Mouse (Mus musculus) left cerebral cortex, postnatal 4 days (tissue): ENCODE measurements around the gene Ctxn1. TPM values are rescaled to one million over a fixed set of nuclear protein-coding genes. Genes with fewer than 3 reads are reported as not detected.
A peak's percentile ranks its signal among the peaks of the same experiment; 100 is the strongest.
"Not testable (repeated sequence)": the region's sequence is repeated elsewhere in the genome, so short reads cannot be mapped to it uniquely, and the experiment has no call there.

ENCODE experiments used
- DNase-seq: peaks from one replicate; pipeline ENCODE4 v3.0.0-alpha.2; 2022
- intact Hi-C: fragments of 180-260 bp; cut with DNase I; formaldehyde crosslinking; loops from one replicate; pipeline ENCODE4 v1.15.1; 2025
- total RNA-seq, 2 experiments: library from RNA; stranded (reverse); gene quantifications; 2 replicates each; pipeline ENCODE4 v1.2.3; 2021

Gene Ctxn1
- 100 to 1,000 TPM; 421 to 425 TPM for total RNA-seq

GRCm38 (mm10) chr8:4259125-4259804 is at the start of gene Ctxn1:
Gene Ctxn1 (minus strand): TSS chr8:4259274.
- DNase-seq, result peak; percentile 97
- intact Hi-C loops, result no loop called here

- intact Hi-C loops, result no loop called here
These were observed 46.8 kb upstream of the Ctxn1 start for GRCm38 (mm10) chr8:4305838-4306237.

DNA sequence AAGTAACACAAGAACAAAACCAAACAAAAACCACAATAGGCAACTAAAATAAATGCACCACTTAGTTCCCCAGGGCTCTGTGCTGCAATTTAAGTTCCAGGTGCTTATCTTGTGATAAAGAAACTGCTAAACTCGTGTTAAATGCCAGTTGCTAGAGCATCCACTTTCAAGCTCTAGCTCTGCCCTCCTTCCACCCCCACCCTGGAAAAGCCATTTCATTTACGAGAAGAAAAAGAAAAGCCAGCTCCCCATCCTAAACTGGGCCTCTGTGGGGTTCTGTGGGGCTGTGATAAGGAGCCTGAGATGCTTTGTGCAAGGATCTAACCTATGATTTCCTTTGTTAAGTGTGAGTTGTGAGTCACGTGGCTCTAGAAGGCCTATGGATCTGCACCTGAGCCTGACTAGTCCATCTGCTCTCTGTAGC is 45.1 kb upstream of the Ctxn1 start:
- DNase-seq, result no peak
- intact Hi-C loops, result no loop called here

More at GRCm38 (mm10) chr8:4305838-4306237, 46.8 kb upstream of the Ctxn1 start:
- no peak for DNase-seq

- intact Hi-C loops, result no loop called here
- DNase-seq, result no peak
These were observed 38.7 kb upstream of the Ctxn1 start for GRCm38 (mm10) chr8:4297822-4298221.

DNA sequence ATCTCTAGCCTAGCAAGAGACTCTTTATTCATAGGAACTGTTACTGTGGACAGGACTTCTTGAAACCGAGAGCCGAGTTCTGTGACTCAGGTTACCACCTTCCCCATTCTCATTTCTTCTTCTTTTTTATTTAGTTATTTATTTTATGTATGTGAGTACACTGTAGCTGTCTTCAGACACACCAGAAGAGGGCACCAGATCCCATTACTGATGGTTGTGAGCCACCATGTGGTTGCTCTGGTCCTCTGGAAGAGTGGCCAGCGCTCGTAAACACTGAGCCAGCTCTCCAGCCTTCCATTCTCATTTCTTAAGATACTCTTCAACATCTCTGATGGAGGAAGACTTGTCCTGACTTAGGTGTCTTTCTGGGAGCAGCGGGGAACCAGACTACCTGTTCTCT is 33.7 kb upstream of the Ctxn1 start:
- intact Hi-C loops, result no loop called here

DNA sequence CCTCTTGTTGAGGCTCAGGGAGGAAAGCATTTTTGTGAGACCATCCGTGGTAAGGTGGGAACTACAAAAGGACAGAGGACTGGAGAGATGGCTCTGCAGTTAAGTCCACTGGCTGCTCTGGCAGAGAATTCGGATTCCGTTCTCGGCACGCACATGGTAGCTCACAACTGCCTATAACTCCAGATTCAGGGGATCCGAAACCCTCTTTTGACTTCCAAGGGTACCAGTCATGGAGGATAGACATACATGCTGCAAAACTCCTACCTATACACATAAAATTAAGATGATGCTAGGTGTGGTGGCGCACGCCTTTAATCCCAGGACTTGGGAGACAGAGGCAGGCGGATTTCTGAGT is 17.0 kb upstream of the Ctxn1 start:
- DNase-seq, result no peak
- intact Hi-C loops, result no loop called here

More for the DNA sequence above, 33.7 kb upstream of the Ctxn1 start:
- no peak for DNase-seq

DNA sequence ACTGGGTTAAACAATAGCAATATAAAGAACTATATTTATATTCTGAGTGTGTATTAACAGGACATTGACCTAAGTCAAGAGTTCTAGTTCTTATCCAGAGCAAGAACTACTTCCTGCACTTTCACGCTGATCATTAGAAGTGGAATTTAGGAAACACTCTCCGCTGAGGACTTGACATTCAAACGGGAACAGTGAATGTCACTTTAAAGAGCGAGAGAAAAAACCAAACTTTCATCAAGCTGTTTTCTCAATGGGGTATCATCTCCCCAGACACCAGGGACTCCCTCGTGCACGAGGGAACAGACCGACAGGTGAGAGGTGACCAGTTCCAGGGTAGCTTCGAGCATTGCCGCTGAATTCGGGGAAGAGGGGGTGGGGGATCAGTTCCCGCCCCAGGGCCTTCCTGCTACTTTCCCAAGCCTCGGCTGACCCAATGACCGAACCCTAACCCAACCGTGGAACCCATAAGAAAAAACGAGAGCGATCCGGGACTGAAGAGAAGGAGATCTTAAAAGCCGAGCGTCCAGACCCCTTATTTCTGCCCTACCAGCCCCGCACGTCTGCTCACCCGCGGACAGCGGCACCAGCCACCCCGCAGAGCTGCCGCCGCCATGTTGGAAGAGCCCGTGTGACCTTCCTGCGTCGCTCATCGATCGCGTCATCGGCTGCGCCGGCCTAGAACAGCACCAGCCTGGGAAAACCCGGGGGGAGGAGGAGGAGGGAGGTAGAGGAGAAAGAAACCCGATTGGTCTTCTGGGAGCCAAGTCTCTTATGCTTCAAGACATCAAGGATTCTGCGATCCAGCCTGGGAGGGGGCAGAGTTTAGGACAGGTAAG is 16.4 kb upstream of the Ctxn1 start, which contains the start of gene Timm44:
Timm44 (minus strand) TSS at position 639 of the 836 bp plus-strand sequence.
- peak; percentile 98 for DNase-seq
- intact Hi-C loops, result no loop called here

- intact Hi-C loops, result no loop called here
- DNase-seq, result no peak
These were observed 10.5 kb upstream of the Ctxn1 start for GRCm38 (mm10) chr8:4269609-4270008.

DNA sequence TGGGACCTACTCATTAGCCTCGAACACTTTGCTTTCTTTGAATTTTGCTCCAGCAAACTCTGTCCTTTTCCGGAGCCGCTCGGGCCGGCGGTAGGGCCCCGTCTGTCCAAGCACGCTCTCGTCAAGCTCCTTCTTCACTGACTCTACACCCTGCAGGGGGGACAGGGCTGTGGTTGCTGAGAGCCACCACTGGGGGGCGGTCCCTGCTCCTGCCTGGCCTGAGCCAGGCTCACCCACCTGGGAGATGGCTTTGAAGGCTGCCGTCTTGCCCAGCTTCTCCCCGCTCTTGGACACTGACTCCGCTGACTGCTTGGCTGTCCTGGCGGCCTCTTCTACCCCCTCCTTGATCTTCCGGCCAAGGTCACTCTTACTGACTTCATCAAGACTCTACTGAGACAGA is 8.6 kb upstream of the Ctxn1 start:
- no peak for DNase-seq
- intact Hi-C loops, result no loop called here

DNA sequence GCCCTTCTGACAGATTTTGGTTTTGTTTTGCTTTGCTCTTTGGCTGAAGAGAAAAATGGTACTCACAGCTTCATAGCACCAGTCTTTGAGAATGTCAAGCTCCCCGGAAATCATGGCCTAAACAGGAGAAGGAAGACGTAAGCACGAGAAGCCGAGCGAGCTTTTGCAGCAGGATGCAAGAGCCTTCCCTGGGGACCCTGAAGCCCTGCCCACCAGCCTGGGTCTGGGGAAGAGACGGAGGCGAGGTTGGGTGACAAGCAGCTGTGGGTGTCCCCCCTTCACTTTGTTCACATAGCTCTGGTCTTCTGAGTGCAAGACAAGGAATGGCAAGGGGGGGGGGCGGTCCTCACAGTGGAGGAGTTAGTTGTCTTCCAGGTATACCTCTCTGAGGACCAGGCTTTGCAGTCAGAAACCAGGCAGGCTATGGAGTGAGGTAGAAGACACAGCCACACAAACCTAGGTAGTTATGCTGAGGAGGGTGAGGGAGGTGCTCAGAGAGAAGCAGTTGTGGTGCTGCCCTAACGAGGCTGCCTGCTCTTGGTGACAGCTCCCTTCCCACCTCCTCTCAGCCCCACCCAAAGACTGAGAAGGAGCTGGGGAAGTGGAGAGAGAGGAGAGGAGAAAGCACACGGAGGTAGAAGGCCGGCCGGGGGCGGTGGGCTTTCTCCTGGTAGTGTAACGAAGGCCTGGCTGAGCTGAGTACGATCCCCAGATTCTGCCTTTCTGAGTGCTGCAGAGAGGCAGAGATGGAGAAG is 6.3 kb upstream of the Ctxn1 start:
- intact Hi-C loops, result no loop called here
- no peak for DNase-seq

GRCm38 (mm10) chr8:4263105-4263791 is 4.2 kb upstream of the Ctxn1 start:
- intact Hi-C loops, result no loop called here
- no peak for DNase-seq

DNA sequence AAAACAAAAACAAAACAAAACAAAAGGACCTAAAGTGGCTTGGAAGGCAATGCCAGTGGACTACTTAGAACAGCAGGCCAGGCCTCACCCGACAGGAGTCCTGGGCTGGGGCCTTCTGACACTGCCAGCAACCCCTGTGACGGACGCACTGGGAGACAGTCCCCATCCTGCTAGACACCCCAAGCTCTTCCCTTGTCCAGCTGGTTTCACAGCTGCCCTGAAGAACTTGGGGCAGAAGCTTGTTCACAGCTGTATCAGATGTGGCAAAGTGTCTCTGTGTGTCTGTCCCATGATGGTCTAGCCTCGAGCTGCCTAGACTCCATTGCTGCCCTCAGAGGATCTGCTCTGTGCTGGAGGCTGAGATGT is 714 bp upstream of the Ctxn1 start:
- no peak for DNase-seq
- intact Hi-C loops, result no loop called here

DNA sequence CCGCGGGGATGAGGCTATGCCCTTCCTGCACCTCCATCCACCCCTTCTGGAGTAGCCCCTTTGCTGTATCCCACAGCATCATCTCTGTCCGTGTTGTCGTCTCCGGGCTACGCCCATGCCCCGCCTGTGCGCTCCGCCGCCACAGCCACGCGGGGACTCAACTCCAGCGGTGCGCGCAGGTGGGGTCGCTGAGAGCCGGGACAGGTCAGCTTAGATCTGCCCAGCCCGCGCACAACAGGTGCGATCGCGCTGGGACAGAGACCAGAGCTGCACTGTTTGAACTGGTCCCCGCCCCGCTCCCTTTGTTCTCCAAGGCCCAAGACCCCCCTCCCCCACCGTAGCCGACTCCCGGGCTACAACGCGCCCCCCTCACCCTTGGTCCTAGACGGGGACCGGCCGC is 396 bp downstream of the Ctxn1 start:
- no peak for DNase-seq
- intact Hi-C loops, result no loop called here

GRCm38 (mm10) chr8:4258233-4258632 is 841 bp downstream of the Ctxn1 start:
- DNase-seq, result peak; percentile 91
- intact Hi-C loops, result no loop called here

DNA sequence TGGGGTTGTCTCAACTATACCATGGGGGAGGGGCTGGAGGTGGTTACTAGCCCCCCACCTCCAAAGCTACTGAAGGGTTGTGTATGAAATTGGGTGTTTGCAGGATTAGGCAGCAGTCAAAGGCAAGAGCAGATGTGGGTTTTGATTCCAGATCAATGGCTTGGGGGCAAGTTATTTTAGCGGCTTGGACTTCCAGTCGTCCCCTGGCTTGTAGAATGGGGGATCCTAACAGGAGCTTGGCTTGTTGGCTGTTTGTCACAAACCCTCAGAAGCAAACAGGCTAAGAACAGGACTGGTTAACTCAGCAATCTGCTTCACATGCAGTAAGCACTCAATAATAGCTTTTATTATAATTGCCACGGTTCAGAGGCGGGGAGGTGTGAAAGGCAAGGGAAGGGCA is 1.7 kb downstream of the Ctxn1 start:
- intact Hi-C loops, result no loop called here
- DNase-seq, result no peak

DNA sequence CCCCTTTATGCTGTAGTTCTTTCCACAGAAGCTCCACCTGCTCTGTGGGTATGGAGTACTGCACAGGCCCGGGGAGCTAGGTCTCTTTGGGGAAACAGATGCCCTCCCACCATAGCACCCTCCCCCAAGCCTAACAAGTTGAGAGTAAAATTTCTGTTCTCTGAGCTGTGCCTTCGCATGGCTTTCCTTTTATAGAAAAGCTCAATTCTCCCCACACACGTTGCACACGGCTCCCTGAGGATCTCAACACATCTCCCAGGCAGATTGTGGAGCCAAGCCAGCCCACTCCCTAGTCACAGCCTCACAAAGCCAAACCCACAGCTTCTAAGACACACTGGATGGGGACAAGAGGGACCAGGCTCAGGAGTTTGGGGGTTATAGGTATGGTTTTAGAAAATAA is 2.2 kb downstream of the Ctxn1 start:
- intact Hi-C loops, result no loop called here
- no peak for DNase-seq

- intact Hi-C loops, DNase-seq: not testable (repeated sequence)
These were observed 3.6 kb downstream of the Ctxn1 start for GRCm38 (mm10) chr8:4255471-4255870.

- intact Hi-C loops, result no loop called here
- peak; percentile 88 for DNase-seq
These were observed 5.1 kb downstream of the Ctxn1 start for GRCm38 (mm10) chr8:4254001-4254400.

- intact Hi-C loops, result no loop called here
- DNase-seq, result peak; percentile 96
These were observed 5.9 kb downstream of the Ctxn1 start, which contains the start of gene Snapc2 for GRCm38 (mm10) chr8:4252934-4253841. Gene Snapc2 (plus strand): TSS chr8:4253080.
